Mouse (Mus musculus): ENCODE data around the gene AL731706.1.
"Not testable (repeated sequence)": the region's sequence is repeated elsewhere in the genome, so short reads cannot be mapped to it uniquely, and the experiment has no call there.

The AL731706.1 gene

DNA sequence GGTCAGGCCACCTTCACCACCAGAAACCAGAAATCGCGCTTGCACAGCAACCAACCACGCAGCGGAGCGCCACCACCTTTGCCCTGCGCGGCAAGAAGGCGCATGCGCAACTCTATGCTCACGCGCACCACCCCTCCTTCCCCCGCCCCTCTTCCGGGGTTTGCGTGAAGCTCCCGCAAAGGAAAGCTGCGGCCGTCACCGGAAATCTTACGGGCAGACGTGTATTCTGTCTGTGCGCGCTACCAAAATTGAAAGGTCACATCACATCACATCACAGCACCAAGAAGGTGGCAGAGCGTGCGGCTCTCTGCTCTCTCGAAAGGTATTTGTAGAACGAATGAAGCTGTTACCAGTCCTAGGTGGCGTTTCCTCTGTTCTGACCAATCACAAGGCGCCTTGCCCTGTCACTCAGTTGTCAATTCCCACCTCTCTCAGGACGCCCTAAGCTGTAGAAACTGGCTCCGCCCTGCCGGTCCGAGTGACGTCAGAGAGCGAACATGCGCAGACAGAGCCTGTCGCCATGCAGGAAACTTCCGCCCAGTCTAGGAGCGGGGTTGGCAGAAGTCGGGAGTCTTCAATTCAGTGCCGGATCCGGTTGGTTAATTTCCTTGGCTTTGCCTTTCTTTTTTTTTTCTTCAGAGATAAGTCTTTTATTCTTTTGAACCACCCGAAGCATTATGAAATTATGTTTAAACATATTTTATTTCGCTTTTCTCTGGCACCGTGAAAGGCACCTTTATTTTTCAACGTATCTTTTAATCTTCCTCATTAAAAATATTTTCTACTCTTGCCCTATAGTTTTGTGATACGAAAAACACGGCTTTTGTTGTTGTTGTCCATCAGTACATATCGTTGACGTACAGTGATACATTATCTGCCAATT lies at the start of gene AL731706.1, which contains the start of the genes Slx4ip and Mkks:
AL731706.1 (minus strand) TSS at position 322 of the 883 bp plus-strand sequence.
Slx4ip (plus strand) TSS at position 151 of the 883 bp plus-strand sequence.
Mkks (minus strand) TSS at position 322 of the 883 bp plus-strand sequence.
- DNase-seq (ENCODE audit: low spot score), result peak; percentile 99

DNA sequence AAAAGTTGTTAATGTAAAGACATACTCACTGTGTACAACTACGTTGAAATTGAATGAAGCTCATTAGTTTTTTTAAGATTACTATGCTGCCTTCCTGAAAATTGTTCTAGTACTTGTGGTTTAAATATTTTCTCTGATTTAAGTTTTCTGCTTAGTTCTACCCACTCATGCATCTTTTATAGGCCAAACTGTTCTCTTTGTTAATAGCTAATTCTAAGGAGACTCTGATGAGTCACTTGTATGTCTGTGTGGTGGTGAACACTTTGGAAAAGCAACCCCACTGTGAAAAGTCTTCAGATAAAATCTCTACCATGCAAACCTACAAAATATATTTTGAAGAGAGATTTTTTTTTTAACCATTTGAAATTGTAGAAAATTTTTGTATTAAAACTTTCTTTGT lies 47.1 kb upstream of the AL731706.1 start:
- no peak for DNase-seq (ENCODE audit: low spot score)

DNA sequence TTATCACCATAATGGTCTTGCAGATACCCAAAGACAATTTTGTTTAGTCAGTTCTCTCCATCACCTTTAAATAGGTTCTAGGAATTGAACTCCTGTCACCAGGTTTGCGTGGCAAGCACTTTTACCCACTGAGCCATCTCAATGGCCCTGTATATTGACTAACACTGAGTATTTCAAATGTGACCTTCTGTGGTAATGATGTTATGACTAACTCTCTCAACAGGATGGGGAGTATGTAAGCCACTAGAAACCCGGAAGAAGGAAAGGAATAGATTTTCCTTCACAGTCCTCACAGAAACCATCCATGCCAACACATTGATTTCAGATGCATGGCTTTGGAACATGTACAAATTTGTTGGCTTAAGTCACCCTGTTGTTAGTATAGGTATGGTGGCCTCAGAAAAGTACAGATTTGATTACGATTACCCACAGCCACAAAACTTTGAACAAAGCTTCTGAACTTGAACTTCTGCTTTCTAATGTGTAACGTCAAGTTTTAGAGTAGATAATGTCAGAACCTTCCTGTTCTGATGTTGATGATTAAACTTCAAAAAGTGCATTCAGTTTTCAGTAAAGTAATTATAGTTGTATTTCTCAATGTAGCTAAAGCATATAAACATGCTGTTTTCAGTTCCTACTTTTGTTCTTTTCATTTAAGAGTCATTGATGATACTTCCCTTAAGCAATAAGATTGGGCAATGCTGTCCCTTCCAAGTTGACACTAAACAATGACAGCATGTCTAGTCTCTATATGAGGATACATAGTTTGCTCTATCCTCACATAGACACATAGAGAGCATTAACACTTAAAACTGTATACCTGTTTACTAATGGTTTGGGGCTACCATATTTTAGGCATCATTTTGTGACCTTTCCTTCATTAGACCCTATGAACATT lies 45.5 kb upstream of the AL731706.1 start:
- no peak for DNase-seq (ENCODE audit: low spot score)

DNA sequence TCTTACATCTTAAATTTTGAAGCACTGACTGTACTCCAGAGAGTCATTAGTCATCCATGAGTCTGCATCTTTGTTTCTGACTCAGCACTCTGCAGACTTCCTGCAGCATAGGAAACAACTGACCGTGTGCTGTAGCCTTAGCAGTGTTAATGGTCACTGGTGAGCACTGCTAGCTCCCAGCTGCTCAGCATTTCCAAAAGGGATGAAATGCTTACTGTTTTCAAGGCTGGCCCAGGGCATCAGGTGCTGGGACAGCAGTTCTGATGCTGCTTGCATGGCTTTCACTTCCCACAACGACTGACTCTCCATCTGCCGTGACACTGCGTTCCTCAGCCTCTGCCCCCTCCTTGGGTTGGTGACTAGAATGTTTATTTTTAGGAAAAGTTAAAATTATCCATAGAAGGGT lies 29.8 kb upstream of the AL731706.1 start:
- no peak for DNase-seq (ENCODE audit: low spot score)

DNA sequence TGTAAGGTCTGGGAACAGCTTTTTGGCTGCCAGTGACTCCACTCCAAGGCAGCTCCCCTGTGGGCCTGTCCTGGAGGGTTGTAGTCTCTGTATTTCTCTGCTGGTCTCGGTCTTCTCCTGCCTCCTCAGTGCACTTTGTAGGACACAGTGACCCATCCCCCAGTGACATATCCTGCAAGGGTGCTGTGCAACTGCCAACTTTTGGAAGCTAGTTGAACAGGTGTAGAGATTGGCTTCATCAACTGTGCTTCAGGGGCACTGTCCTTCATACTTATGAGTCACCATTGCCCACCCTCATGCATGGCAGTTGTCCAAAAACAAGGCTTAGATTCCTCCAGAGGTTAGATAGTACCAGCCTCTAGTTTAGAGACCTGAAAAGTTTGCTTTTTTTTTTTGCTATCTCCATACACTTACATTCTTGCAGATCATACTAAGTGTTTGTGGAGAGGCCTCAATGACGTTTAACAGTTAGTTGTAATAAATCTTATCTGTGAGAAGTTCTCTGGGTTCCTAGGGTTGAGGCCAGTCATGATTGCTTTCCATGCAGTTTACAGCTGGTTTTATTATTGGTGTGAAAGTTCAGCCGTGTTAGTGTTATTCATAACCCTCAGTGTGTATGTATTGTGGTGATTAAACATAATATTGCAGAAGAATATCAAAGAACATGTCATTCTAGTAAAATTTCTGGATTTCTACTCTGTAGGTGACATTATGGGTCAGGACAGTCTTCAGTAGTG lies 29.2 kb upstream of the AL731706.1 start:
- no peak for DNase-seq (ENCODE audit: low spot score)

DNA sequence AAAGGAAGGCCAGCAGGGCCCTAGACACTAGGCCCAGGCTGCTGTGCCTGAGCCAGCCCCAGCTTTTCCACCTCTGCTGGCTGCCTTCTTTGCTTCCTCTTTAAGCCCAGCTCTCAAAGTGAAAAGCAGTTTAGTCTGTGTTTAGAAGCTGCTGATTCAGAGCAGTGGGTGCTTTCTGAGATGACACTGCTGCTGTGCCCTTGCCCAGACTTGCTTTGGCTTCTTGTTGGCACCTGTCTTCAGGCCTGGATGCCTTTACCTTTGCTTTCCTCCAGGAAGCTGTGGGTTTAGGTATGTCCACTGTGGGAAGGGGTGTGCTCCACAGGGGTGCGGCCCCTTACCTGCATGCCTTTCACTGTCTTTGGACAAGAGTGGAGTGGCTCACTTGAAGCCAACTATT lies 28.2 kb upstream of the AL731706.1 start:
- DNase-seq (ENCODE audit: low spot score), result no peak

DNA sequence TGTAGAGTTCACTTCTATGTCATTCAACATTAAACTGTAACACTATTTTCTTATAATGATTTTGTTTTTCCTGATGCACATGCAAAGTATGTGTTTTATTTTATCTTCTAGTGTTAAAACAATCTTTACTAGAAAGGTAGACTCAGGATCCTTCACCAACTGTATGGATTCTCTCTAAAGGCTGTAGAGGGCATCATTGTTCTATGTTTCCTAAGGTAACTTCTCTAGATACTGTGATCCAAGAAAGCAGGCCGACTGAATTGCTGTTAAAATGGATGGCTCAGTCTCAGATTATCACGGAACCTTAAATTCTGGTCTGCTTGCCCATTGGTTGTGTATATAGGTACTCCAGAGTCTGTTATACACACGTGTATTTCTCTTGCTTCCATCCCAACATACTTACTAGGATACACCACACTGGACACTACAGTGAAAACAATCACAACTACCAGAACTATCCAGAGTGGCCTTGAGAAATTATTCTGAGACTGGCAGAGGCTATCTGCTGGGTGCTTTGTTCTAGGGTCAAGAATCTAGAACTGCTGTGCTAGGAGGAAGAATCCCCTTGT lies 23.2 kb upstream of the AL731706.1 start:
- DNase-seq (ENCODE audit: low spot score), result peak; percentile 58

DNA sequence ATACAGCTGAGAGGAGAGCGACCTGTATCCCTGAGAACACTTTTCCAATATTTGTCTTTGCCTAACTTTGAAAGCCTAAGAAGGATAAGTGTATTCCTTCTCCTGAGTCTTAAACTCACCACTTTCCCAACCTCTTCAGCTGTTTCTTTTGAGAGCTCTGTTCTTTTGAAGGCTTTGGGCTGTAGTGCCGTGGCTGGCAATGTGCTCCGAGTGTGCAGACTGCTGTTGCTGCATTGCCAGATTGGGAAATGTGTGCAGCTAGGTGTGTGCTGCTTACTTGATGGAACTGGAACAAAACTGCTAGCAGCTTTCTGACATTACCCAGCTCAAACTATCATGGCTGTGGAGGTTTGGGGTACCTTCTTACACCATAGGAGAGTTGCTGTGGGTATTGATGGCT lies 21.8 kb upstream of the AL731706.1 start:
- DNase-seq (ENCODE audit: low spot score), result no peak

DNA sequence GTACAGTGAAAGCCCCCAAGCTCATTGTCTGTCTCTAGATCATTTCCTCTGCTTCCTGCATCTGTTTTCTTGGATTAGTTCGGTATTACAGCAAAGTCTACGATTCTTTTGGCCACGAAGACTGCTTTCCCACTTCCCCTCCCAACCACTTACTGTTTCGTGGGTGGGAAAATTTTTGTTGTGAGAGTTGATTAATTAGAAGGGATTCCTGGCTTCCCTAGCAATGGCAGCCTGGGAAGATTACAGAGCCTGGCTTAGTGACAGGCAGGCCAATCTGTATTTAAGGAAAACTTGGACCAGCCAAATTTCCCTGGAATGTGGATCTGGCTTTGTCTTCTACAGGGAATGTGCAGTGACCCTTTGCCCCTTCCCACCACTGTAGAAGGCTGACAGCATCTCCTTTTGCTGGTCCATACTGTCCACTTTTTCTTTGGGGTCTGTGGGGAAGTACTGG lies 20.8 kb upstream of the AL731706.1 start:
- DNase-seq (ENCODE audit: low spot score), result peak; percentile 52

DNA sequence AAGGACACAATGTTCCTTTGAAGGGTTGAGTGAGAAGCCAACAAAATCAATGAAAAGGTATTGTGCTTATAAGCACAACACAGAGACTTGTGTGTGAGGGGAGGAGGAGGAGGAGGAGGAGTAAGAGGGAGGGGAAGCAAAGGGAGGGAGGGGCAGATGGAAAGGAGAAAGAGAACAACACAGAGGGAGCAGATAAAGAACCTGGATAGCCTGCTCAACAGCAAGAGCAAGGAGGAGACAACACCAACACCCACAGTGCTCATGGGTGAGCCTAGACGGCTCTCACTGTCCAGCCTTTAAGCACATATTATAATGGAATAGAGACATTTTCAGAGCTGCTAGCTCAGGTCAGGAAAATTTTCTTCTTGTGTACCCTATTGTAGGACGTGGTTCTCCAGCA lies 18.1 kb upstream of the AL731706.1 start:
- no peak for DNase-seq (ENCODE audit: low spot score)

DNA sequence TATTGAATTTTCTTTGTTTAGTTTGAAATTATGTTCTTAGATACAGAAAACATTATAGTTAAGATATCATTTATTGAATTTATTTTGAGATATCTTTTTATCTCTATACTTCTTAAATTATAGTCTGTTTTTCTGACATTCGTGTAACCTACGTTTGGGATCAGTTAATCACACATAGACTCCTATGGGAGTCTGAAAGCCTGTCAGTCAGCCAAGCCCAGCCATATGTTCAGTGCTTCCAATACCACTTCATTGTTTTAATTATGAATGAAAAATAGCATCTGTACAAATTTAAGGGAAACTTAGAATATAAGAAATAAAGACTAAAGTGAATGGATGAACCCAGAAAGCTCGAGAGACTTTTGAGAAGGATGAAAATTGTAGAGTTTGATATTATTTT lies 17.4 kb upstream of the AL731706.1 start:
- no peak for DNase-seq (ENCODE audit: low spot score)

DNA sequence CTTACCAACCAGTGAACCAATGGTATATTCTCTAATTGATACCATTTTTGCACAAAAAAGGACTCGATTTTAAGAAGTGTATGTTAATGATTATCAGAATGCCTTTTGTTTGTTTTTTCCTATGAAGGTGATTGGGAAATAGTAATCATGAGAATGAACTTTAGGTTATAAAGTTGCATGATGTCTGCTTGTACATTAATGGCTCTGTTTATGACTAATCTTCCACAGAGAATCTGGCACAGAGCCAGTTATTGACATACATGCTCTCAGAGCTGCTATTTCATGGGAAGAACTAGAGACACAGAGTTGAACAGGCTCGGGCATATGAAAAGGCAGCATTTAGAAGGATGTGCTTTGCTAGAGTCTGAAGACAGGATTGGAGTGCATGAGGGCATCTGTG lies 4.9 kb upstream of the AL731706.1 start:
- DNase-seq (ENCODE audit: low spot score), result no peak

DNA sequence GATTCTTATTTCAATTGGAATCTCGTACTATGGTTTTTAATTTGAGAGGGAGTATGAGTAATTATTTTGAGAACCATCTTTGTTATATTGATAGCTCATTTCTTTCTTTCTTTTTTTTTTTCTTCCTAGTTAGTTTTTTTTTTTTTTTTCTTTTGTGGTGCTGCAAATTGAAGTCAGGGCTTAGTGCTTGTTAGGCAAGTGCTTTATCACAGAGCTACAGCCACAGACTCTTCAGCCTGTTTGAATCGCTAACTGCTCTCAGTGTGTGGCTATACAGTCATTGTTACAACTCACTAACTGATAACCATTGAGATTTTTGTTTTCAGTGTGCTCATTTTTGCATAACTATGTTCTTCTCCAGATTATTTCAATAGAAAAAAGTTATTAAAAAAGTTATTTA lies 3.3 kb upstream of the AL731706.1 start:
- no peak for DNase-seq (ENCODE audit: low spot score)

DNA sequence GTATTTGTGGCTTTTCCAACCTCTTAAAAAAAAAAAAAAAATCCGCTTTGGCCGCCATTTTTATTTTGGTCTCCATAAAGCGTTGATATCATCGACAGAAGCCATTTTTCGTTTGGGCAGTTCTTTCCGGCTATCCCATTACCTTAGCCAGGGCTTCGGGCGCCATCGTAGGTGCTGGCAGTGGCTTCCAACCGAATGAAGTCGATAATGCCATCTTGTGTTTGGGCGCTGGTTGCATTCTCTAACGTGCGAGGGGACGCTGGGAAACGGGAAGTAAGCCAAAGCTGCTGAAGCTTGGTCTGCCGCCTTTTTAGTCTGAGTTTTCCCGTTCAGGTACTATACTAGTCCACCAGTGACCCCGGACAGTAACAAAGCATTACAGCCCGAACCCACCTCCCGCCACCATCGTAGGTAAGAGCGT lies 772 bp upstream of the AL731706.1 start:
- DNase-seq (ENCODE audit: low spot score), result peak; percentile 98

DNA sequence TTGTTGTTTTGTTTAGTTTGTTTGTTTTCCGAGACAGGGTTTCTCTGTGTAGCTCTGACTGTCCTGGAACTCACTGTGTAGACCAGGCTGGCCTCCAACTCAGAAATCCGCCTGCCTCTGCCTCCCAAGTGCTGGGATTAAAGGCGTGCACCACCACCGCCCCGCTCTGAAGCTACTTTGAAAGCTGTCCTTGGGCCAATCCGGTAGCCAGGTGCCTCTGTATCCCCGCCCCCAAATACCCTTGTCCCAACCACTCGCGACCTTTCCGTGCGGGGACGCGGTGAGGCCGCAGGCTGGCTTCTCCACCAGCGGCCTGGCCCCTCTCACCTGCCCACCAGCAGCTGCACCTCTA lies 497 bp downstream of the AL731706.1 start:
- DNase-seq (ENCODE audit: low spot score), result not testable (repeated sequence)

DNA sequence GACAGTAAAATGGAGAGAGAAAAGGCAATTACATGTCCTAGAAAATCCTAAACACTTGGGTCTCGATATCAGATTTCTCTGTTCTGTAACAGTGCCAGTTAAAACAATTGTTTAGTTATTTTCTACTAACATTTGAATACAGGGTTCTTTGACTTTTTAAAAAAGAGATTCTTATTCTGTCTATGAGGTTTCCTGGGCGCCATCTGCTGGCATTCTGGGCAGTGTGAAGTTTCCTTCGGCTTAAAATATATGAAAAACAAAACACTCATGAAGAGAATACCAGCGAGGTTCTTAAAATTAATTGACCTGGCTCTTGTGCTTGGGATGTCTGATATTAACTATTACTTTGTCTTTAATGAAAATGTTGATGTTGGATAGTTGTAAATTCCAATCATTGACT lies 4.3 kb downstream of the AL731706.1 start:
- peak; percentile 38 for DNase-seq (ENCODE audit: low spot score)

DNA sequence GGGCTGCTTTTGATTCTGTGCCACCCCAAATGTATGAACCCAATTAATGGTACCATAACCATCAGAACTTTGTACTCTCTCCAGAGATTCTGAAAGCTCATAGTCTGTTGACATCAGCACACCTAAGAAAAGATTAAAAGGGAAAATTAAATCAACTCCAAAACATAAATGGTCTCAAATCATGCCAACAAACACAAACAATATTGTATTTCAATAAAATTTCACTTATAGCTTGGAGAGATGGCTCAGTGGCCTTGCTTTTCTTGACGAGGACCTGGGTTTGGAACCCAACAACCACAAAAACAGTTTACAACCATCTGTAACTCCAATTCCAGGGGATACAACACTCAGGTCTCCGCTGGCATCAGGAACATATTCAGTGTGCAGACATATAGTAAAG lies 5.6 kb downstream of the AL731706.1 start, which contains the start of gene AL731706.2:
AL731706.2 (minus strand) TSS at position 101 of the 400 bp plus-strand sequence.
- no peak for DNase-seq (ENCODE audit: low spot score)

DNA sequence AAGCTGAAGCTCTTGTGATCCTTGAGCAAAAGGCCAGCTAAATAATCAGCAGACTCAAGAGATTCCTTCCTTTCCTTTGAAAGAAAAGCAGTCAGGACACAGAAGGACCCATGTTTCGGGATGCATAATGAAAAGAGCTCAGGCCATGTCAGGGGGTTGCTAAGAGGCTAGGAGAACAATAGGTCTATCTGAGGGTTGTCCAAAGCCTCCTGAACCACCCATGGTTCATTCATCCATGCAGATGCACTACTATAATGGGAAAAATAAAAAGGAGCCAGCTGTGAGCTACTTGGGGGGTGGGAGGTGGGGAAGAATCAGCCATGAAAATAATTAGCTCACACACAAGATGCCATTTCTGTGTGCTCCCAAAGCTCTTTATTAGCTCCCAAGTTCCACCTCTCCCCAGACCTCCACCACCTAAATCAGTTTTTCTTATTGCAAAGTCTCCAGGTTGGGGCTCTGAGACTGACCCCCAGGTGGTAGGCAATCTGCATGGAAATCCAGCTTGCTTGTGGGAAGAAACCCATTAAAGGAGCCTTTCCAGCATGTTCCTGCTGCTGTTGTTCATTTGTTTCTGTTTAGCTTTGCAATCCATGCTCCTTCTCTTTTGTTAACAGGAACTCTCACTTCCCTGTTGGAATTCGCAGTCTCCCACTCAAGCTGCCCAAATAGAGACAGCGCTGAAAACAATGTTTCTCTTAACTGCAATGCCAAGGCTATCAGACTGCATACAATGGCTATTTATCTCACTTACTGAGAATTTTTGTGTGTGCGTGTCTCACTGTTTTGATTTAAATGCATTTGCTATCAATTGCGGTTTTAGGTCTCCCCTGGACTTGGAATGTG lies 36.4 kb downstream of the AL731706.1 start:
- DNase-seq (ENCODE audit: low spot score), result peak; percentile 62

DNA sequence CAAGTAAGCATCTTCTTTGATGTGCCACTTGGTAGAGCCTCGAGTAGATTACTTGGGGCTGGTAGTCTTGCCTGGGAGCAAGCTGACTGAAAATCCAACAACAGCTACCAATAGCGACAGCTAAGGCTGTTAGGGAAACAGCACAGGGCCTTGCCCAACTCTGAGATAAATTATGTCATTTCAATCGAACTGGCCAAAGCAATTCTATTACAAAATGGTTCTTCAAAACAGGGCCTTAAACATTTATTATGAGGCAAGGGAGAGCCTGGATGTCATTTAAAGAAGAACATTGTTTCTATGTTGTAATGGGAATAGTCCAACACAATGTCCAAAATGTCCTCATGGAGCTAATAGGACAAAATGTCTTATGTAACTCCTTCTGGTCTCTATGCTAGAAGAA lies 40.8 kb downstream of the AL731706.1 start:
- DNase-seq (ENCODE audit: low spot score), result no peak

DNA sequence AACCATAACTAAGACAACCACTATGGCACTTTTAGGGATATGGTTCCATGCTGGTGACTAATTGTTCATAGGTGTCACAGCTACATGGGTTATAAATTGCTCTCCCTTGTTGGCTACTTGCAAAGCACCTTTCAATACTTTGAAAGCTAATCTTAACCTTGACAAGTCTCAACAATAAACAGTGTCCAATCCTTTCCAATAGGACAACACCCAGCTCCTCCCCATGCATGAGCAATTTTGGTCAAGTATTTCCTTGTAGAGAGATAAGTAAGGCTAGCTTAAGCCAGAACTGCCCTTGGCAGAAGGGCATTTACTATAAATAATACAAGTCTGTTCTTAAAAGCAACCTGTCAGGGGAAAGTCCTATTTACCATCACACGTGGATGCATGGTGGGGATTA lies 53.2 kb downstream of the AL731706.1 start:
- no peak for DNase-seq (ENCODE audit: low spot score)

DNA sequence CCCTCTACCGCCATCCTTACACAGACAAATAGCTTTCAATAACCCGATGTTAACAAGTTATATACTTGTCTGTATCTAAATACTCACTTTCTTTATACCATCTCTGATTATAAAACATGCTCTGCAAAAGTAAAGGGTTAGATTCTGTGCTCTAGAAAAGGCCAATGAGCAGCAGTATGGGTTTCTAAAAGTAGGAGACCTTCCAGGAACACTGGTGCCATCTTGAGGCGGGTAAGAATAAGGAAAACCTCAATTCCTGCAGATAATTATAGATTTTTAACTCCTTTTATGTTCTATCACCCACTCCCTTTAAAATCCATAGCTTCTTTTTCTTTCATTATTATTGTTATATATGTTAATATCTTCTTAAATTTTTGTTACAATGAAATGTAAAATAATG lies 55.3 kb downstream of the AL731706.1 start:
- DNase-seq (ENCODE audit: low spot score), result peak; percentile 27
